Mouse (Mus musculus): ENCODE results near the gene Lrrc52. TPM values are rescaled to one million over a fixed set of nuclear protein-coding genes. Genes with fewer than 3 reads are reported as not detected.

Lrrc52 gene
- polyA plus RNA-seq, 1 experiment from 2014 or later = not detected

Other genes starting within 250 kb of the Lrrc52 start
- gene Uck2, start 181.5 kb downstream of the Lrrc52 start, polyA plus RNA-seq (2015; fragmentation: Nextera tagmentation; extraction: Ambion mirVana) = 30.9 and 36.0 TPM in 2 replicates
- gene Tmco1, start 158.4 kb downstream of the Lrrc52 start, polyA plus RNA-seq (2015; fragmentation: Nextera tagmentation; extraction: Ambion mirVana) = 55.0 and 55.3 TPM in 2 replicates
- 72.7 and 75.1 TPM in 2 replicates for gene Aldh9a1, start 116.8 kb downstream of the Lrrc52 start, polyA plus RNA-seq (2015; fragmentation: Nextera tagmentation; extraction: Ambion mirVana)
- gene Mgst3, start 72.9 kb downstream of the Lrrc52 start, polyA plus RNA-seq (2015; fragmentation: Nextera tagmentation; extraction: Ambion mirVana) = 392 and 404 TPM in 2 replicates
- 0.35 and 0.51 TPM in 2 replicates for gene Rxrg, start 131.6 kb upstream of the Lrrc52 start, polyA plus RNA-seq (2015; fragmentation: Nextera tagmentation; extraction: Ambion mirVana)
- 0.07 and 0.09 TPM in 2 replicates for gene Lmx1a, start 222.5 kb upstream of the Lrrc52 start, polyA plus RNA-seq (2015; fragmentation: Nextera tagmentation; extraction: Ambion mirVana)